Mouse (Mus musculus): Measurements from ENCODE around the gene Nle1.
A peak's percentile ranks its signal among the peaks of the same experiment; 100 is the strongest.

DNA sequence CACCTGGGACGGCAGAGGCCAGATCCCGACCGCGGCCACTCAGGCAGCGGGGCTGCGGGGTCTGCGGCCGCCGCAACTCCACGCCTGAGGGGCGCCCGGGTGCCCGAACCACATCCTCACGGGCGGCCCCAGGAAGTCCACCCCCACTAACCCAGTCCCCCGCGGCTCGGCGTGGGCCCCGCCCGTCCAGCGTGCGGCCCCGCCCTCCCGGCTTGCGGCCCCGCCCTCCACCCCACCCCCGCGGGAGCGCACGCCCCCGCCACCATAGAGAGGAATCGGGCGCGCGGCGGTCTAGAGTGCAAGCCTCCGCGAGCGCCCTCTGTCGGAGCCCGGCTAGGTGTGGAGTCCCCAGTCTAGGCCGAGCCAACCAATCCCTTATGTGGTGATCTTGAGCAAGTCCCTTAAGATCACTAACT, 37.2 kb downstream of the Nle1 start, which contains the start of gene Rffl:
- peak; percentile 26; the same call in 1 of the 2 replicates for TF ChIP-seq POLR2A (IDR thresholded peaks at IDR 0.05; ENCODE audit: borderline replicate concordance, extremely low read depth, low read depth, low read length)
- peak; percentile 61 for TF ChIP-seq CTCF (IDR thresholded peaks at IDR 0.05; ENCODE audit: insufficient read depth, low read length)
